Mouse (Mus musculus): ENCODE measurements at regions not wholly inside any gene's neighbourhood (a gene's known extent, or its start where the extent isn't known, plus 50 kb on each side); places are given as distances from the start of the nearest gene placed in this dataset.

DNA sequence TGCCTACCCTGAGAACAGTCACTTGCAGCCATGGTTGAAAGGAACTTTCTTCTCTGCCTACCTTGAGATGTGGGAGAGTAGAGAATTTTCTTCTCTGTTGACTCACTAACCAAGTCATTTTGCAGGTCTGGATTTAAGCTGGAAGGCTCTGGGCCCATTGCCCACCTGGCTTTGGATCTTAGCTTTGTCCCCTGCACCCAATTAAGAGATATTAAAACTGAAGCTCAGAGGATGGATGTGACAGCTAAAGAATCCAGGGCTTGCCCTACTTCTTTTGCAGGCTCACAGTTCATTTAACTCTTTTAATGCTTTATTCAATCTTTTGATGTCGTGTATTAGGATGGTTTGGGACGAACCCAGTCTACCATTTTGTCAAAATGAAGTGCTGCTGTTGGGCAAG lies 58.8 kb upstream of the Gnao1 start:
- Histone ChIP-seq H3K27ac (no peak overlapping the region), H3K9me3 (no peaks in the 10 kb centered on the region), H3K27me3 (replicated peaks) (no peaks in the 10 kb centered on the region), H3K9ac (no peak overlapping the region), H3K4me1 (no peaks in the 10 kb centered on the region), H3K4me2 (no peak overlapping the region), H3K36me3 (replicated peaks) (no peaks in the 10 kb centered on the region), H3K4me3 (no peak overlapping the region)
- WGBS: 61% methylated on average over 2 of the region's 2 CpGs
- no peak for ATAC-seq (replicated peaks)

DNA sequence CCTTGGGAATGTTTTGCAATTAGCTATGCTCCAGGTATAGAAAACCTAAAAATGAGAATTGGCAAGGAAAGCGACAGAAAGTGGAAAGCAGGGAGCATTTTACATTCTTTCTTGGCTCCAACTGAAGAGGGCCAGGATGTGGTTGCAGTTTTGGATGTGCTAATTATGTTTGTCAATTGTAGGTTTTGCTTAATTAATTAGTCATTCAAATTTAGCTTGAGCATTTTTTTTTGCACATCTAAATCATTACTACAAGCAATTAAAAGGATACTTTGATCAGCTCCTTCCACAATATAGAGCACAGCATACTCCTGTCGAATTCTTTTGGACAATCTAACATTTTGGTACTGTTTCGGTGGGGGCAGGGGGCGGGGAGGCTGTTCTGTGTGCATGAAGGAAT lies 53.8 kb upstream of the Gnao1 start:
- H3K36me3 ChIP-seq (replicated peaks): no peaks in the 10 kb centered on the region
- no peak overlapping the region for H3K27ac ChIP-seq
- H3K4me2 ChIP-seq: no peak overlapping the region
- 85% methylated on average over 4 of the region's 4 CpGs for WGBS
- no peaks in the 10 kb centered on the region for H3K9me3 ChIP-seq
- H3K4me3 ChIP-seq: no peak overlapping the region
- ATAC-seq (replicated peaks): no peak
- H3K27me3 ChIP-seq (replicated peaks): no peaks in the 10 kb centered on the region
- H3K4me1 ChIP-seq: no peaks in the 10 kb centered on the region
- no peak overlapping the region for H3K9ac ChIP-seq

Measured in midbrain, embryonic 15.5 days (tissue).